Mouse (Mus musculus) myocyte (in vitro differentiated cells): ENCODE measurements around the gene Stra6. TPM values are rescaled to one million over a fixed set of nuclear protein-coding genes. Genes with fewer than 3 reads are reported as not detected.

Source experiments
- H3K27me3 ChIP-seq: one replicate; pipeline ENCODE4 v1.6.1; 2011; ENCODE audit not compliant: control insufficient read depth, insufficient read depth, insufficient read length
- H3K36me3 ChIP-seq: one replicate; pipeline ENCODE4 v1.6.1; 2011; ENCODE audit not compliant: control insufficient read depth, insufficient read depth
- H3K4me2 ChIP-seq: one replicate; pipeline ENCODE4 v1.6.1; 2011; ENCODE audit warnings: low read depth, control low read depth
- H3K4me3 ChIP-seq: one replicate; pipeline ENCODE4 v1.5.1; 2011; ENCODE audit warnings: mild to moderate bottlenecking, control low read depth, moderate library complexity
- H3K79me2 ChIP-seq: one replicate; pipeline ENCODE4 v1.6.1; 2011; ENCODE audit not compliant: control insufficient read depth, insufficient read depth
- H3ac ChIP-seq: one replicate; pipeline ENCODE4 v1.6.1; 2011; ENCODE audit not compliant: control insufficient read depth, insufficient read length
- CEBPB ChIP-seq: IDR thresholded peaks from 2 replicates; pipeline ENCODE4 v1.6.1; 2011; ENCODE audit warnings: mild to moderate bottlenecking, moderate library complexity; ENCODE audit not compliant: poor library complexity, insufficient read depth, severe bottlenecking
- E2F4 ChIP-seq: IDR thresholded peaks from one replicate; pipeline ENCODE4 v1.6.1; 2011; ENCODE audit warnings: mild to moderate bottlenecking, control low read depth, moderate library complexity; ENCODE audit not compliant: insufficient read depth
- MAX ChIP-seq: IDR thresholded peaks from one replicate; pipeline ENCODE4 v1.6.1; 2011; ENCODE audit warnings: low read depth, mild to moderate bottlenecking, control low read depth
- MYOD1 ChIP-seq, 3 experiments: IDR thresholded peaks; one replicate each; pipeline ENCODE4 v1.6.1; 2011; ENCODE audit warnings: control low read depth in 2 of 3, low read depth in 2 of 3, mild to moderate bottlenecking in 2 of 3, moderate library complexity in 1 of 3; ENCODE audit not compliant: insufficient read length in 2 of 3, control insufficient read depth in 1 of 3
- MYOG ChIP-seq, 3 experiments: IDR thresholded peaks; one replicate each; pipeline ENCODE4 v1.6.1; 2011; ENCODE audit warnings: control low read depth in 2 of 3, low read depth in 2 of 3, mild to moderate bottlenecking in 2 of 3; ENCODE audit not compliant: insufficient read length in 2 of 3, control insufficient read depth in 1 of 3, insufficient read depth in 1 of 3
- POLR2A ChIP-seq: IDR thresholded peaks from one replicate; pipeline ENCODE4 v1.6.1; 2011; ENCODE audit warnings: low read depth, mild to moderate bottlenecking, control low read depth, moderate library complexity; ENCODE audit not compliant: insufficient read length
- POLR2AphosphoS2 ChIP-seq: IDR thresholded peaks from one replicate; pipeline ENCODE4 v1.6.1; 2011; ENCODE audit warnings: low read depth, control low read depth; ENCODE audit not compliant: insufficient read length
- REST ChIP-seq: IDR thresholded peaks from one replicate; pipeline ENCODE4 v1.6.1; 2011; ENCODE audit warnings: mild to moderate bottlenecking, control low read depth, moderate library complexity; ENCODE audit not compliant: insufficient read depth, insufficient read length
- SRF ChIP-seq: IDR thresholded peaks from one replicate; pipeline ENCODE4 v1.6.1; 2011; ENCODE audit warnings: low read depth; ENCODE audit not compliant: control insufficient read depth, insufficient read length
- TCF12 ChIP-seq: IDR thresholded peaks from one replicate; pipeline ENCODE4 v1.6.1; 2011; ENCODE audit warnings: mild to moderate bottlenecking, control low read depth; ENCODE audit not compliant: poor library complexity, insufficient read depth, severe bottlenecking
- TCF3 ChIP-seq: IDR thresholded peaks from one replicate; pipeline ENCODE4 v1.6.1; 2011; ENCODE audit warnings: low read depth, control low read depth; ENCODE audit not compliant: insufficient read length
- USF1 ChIP-seq: IDR thresholded peaks from one replicate; pipeline ENCODE4 v1.6.1; 2011; ENCODE audit warnings: low read depth, mild to moderate bottlenecking, control low read depth, moderate library complexity
- polyA plus RNA-seq: library from polyadenylated mRNA; unstranded; fragments of >200 nt; fragmentation: generic; extraction: Trizol; gene quantifications from one replicate; pipeline ENCODE4 v1.2.1, GENCODE M21; 2012; ENCODE audit warnings: missing spikeins

Gene Stra6
- polyA plus RNA-seq, 1 experiment = 0.64 TPM

DNA sequence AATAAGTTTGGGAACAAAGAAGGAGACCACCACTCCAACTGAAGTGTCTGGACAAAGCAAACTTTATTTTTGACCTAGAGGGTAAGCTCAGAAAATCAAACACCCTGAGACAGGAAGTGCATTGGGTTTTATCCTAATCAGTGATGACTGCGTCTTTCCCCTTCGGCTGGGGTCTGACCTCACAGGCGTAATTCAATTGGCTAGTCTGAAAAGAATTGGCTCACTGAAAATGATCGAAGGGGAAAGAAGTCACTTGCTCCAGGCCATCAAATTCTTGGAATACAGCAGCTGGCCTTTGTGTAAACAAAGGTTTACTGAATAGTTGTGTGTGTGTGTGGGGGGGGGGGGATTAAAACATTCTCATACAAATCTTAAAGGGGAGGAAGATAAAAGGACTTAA lies 62.2 kb downstream of the Stra6 start:
- Histone ChIP-seq H3K4me2 (no peak overlapping the region), H3ac (no peak overlapping the region), H3K27me3 (no peaks in the 10 kb centered on the region), H3K4me3 (no peak overlapping the region), H3K36me3 (no peaks in the 10 kb centered on the region), H3K79me2 (no peaks in the 10 kb centered on the region)
- TF ChIP-seq TCF12 = no peak
- TF ChIP-seq POLR2AphosphoS2 = no peak
- no peak for TF ChIP-seq CEBPB
- TF ChIP-seq MYOD1 (IDR thresholded peaks at IDR 0.05; ENCODE audit: control insufficient read depth in 1 of 3, insufficient read length in 2 of 3, low read depth in 2 of 3) = no peak
- TF ChIP-seq USF1 = no peak
- TF ChIP-seq SRF = no peak
- no peak for TF ChIP-seq TCF3
- TF ChIP-seq POLR2A = no peak
- TF ChIP-seq E2F4 = no peak
- no peak for TF ChIP-seq REST
- TF ChIP-seq MAX = no peak
- no peak for TF ChIP-seq MYOG (IDR thresholded peaks at IDR 0.05; ENCODE audit: control insufficient read depth in 1 of 3, insufficient read depth in 1 of 3, insufficient read length in 2 of 3, low read depth in 2 of 3)

DNA sequence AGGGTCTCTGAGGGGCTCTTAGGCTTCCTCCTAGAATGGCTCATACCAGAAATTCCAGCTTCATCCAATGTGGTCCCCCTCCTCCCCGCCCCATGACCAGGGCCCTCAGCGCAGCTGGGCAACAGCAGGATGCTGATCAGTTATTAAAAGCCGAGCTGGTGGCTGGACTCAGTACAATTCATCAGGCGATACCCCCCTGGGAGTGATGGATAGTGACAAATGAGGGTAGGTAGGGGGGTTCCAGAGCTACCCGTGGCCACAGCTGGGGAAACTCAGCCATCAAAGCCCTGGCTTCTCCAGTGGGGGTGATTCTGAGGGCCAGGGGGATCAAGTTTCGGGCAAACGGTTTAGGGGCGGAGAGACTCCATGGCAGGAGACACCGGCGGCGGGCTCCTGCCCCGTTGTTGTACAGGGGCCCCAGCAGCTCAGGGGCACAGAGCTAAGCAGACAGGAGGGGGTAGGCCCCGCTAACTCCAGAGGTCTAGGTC lies 65.4 kb downstream of the Stra6 start:
- no peak overlapping the region for H3K4me2 ChIP-seq
- H3K4me3 ChIP-seq = no peak overlapping the region
- TF ChIP-seq SRF (no peak), MYOD1 (IDR thresholded peaks at IDR 0.05; ENCODE audit: control insufficient read depth in 1 of 3, insufficient read length in 2 of 3, low read depth in 2 of 3) (no peak), POLR2A (no peak), POLR2AphosphoS2 (no peak), E2F4 (no peak), TCF3 (no peak), MAX (no peak), TCF12 (no peak), REST (no peak), MYOG (IDR thresholded peaks at IDR 0.05; ENCODE audit: control insufficient read depth in 1 of 3, insufficient read depth in 1 of 3, insufficient read length in 2 of 3, low read depth in 2 of 3) (no peak), CEBPB (no peak), USF1 (no peak)
- H3K79me2 ChIP-seq = no peaks in the 10 kb centered on the region
- H3K36me3 ChIP-seq = no peaks in the 10 kb centered on the region
- H3K27me3 ChIP-seq = no peaks in the 10 kb centered on the region
- H3ac ChIP-seq = no peak overlapping the region

DNA sequence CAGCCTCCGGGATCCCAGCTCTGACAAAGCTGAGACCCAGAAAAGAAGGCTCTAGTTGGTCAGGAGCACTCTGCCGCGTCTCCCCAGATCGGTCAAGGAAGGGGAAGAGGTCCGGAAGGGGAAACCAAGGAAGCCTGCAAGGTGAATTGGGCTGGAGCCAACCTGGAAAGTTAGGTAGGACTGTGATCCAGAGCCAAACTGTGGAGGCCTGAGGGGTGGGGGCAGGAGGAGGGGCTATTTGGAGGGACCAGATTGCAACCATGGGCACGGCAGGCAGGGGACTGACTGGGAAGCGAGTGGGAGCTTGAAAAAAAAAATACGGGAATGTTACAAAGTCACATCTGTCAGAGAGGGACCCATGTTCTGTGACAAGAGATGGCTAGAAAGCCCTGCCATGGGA lies 65.9 kb downstream of the Stra6 start:
- no peaks in the 10 kb centered on the region for H3K36me3 ChIP-seq
- no peaks in the 10 kb centered on the region for H3K79me2 ChIP-seq
- TF ChIP-seq TCF12 (no peak), POLR2A (no peak), SRF (no peak), REST (no peak), MYOG (IDR thresholded peaks at IDR 0.05; ENCODE audit: control insufficient read depth in 1 of 3, insufficient read depth in 1 of 3, insufficient read length in 2 of 3, low read depth in 2 of 3) (no peak), USF1 (no peak)
- H3K4me2 ChIP-seq = no peak overlapping the region
- no peak overlapping the region for H3K4me3 ChIP-seq
- no peaks in the 10 kb centered on the region for H3K27me3 ChIP-seq
- H3ac ChIP-seq = no peak overlapping the region

DNA sequence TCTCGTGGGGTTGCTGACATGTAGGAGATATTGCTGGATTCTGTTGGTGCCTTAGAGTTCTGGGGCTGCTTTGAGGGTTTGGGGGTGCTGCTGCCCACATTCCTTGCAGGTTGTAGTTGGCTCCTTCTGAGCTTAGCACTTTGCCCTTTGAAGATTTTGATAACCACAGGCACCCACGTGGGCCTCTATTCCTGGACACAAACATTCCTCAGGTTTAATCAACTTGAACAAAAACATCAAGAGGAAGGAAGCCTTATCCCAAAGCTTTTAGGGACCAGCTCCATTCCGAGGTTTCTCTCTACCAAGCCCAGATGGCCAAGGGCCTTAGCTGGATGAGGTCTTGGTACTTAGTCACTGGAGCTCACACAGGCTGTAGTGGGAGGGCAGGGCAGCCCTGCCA lies 67.3 kb downstream of the Stra6 start:
- H3K27me3 ChIP-seq = no peaks in the 10 kb centered on the region
- H3K4me3 ChIP-seq = no peak overlapping the region
- no peak overlapping the region for H3ac ChIP-seq
- peak overlapping the region; percentile 45 for H3K4me2 ChIP-seq
- no peaks in the 10 kb centered on the region for H3K79me2 ChIP-seq
- no peaks in the 10 kb centered on the region for H3K36me3 ChIP-seq
- TF ChIP-seq SRF = no peak
- TF ChIP-seq USF1 = peak; percentile 38

DNA sequence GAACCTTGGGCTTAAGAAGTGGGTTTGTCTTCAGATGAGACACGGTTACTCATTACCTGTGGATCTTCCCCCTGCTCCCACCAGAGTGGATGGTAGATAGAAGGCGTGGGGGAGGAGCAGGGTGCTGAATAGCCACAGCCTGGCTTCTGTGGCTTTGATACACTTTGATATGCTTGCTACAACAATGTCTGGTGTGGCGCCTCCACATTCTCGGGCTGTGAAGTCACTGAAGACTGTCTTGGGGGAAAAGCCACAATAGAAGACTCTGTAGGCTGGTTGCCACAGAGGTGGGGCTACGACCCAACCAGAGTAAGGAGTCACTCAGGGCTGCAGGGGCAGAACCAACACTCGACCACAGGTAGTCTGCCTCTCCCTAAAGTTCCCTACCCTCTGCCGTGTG lies 68.1 kb downstream of the Stra6 start:
- H3K79me2 ChIP-seq = no peaks in the 10 kb centered on the region
- H3K4me2 ChIP-seq = peak overlapping the region; percentile 45
- no peaks in the 10 kb centered on the region for H3K27me3 ChIP-seq
- no peak overlapping the region for H3ac ChIP-seq
- H3K4me3 ChIP-seq = no peak overlapping the region
- TF ChIP-seq CEBPB = no peak
- no peak for TF ChIP-seq TCF3
- TF ChIP-seq MYOD1 (IDR thresholded peaks at IDR 0.05; ENCODE audit: control insufficient read depth in 1 of 3, insufficient read length in 2 of 3, low read depth in 2 of 3) = peak in 1 of 3 experiments; percentile 10
- TF ChIP-seq MAX = no peak
- no peaks in the 10 kb centered on the region for H3K36me3 ChIP-seq
